Mouse (Mus musculus) neural tube, embryonic 15.5 days (tissue): ENCODE results near the gene Il18. TPM values are rescaled to one million over a fixed set of nuclear protein-coding genes. Genes with fewer than 3 reads are reported as not detected.

ENCODE experiments used
- ATAC-seq: fragments of 200-750 bp; cut with Nextera tagmentation; 2 replicates; pipeline ENCODE4 v1.8.0; 2017; ENCODE audit warnings: mild to moderate bottlenecking, moderate TSS enrichment, moderate library complexity; ENCODE audit not compliant: low FRiP score
- H3K27ac ChIP-seq: fragments of 300-500 bp; sonication (generic); replicated peaks from 2 replicates; pipeline ENCODE4 v1.5.1; 2015; ENCODE audit warnings: mild to moderate bottlenecking, inconsistent platforms
- H3K27me3 ChIP-seq: fragments of 300-500 bp; sonication (generic); replicated peaks from 2 replicates; pipeline ENCODE4 v1.6.1; 2015; ENCODE audit warnings: inconsistent platforms
- H3K36me3 ChIP-seq: fragments of 300-500 bp; sonication (generic); 2 replicates; pipeline ENCODE4 v1.6.1; 2015; ENCODE audit warnings: inconsistent platforms
- H3K4me1 ChIP-seq: fragments of 300-500 bp; sonication (generic); 2 replicates; pipeline ENCODE4 v1.6.1; 2015; ENCODE audit warnings: inconsistent platforms
- H3K4me2 ChIP-seq: fragments of 300-500 bp; sonication (generic); 2 replicates; pipeline ENCODE4 v1.6.1; 2015; ENCODE audit warnings: inconsistent platforms, mild to moderate bottlenecking, moderate library complexity
- H3K4me3 ChIP-seq: fragments of 300-500 bp; sonication (generic); replicated peaks from 2 replicates; pipeline ENCODE4 v1.5.1; 2015; ENCODE audit warnings: mild to moderate bottlenecking, inconsistent platforms
- H3K9ac ChIP-seq: fragments of 300-500 bp; sonication (generic); replicated peaks from 2 replicates; pipeline ENCODE4 v1.6.1; 2015; ENCODE audit warnings: mild to moderate bottlenecking, inconsistent platforms
- H3K9me3 ChIP-seq: fragments of 300-500 bp; sonication (generic); replicated peaks from 2 replicates; pipeline ENCODE4 v1.6.1; 2016; ENCODE audit warnings: inconsistent platforms
- WGBS: fragments of 180-500 bp; shearing (Covaris S2); methylation state at CpG from one replicate; pipeline ENCODE4 v1.1.7; 2015; ENCODE audit warnings: mixed read lengths; 5-methylcytosine and 5-hydroxymethylcytosine counted together
- polyA plus RNA-seq: library from polyadenylated mRNA; unstranded; fragments of >200 nt; fragmentation: Nextera tagmentation; extraction: Ambion mirVana; gene quantifications from 2 replicates; pipeline ENCODE4 v1.2.1, GENCODE M21; 2015

The Il18 gene
- polyA plus RNA-seq, 1 experiment from 2014 or later, result 18.2 TPM

GRCm38 (mm10) chr9:50590856-50591518, 36.4 kb downstream of the Il18 start:
- 79% methylated on average over 10 of the region's 10 CpGs for WGBS

DNA sequence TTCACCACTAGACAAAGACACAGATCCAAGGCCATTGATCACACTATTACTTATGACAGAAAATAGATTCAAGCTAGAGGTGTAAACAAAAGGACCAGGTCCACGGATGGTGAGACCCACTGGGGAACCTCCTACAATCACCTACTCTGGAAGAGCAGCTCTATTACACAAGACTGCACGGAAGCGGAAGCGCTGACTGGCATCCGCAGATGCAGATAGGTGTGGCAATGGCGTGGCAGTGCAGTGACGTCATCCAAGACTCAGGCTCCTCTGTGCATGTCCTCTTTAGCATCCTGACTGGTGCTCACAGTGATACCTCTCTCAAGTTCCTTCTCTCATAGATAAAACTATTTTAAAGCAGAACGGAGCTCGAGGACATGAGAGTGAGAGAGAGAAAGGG, 38.3 kb downstream of the Il18 start:
- WGBS, result 92% methylated on average over 9 of the region's 9 CpGs
- Histone ChIP-seq H3K27me3 (no peaks in the 10 kb centered on the region), H3K27ac (no peak overlapping the region), H3K9ac (no peak overlapping the region), H3K4me3 (no peak overlapping the region), H3K4me2 (no peak overlapping the region), H3K36me3 (peaks cover 34% of the 10 kb centered on the region), H3K4me1 (no peaks in the 10 kb centered on the region), H3K9me3 (no peaks in the 10 kb centered on the region)
- ATAC-seq, result no peak

More at GRCm38 (mm10) chr9:50590856-50591518, 36.4 kb downstream of the Il18 start:
- H3K27ac ChIP-seq, result no peak overlapping the region
- no peak overlapping the region for H3K9ac ChIP-seq
- H3K36me3 ChIP-seq, result peaks cover 15% of the 10 kb centered on the region
- no peak overlapping the region for H3K4me3 ChIP-seq
- H3K27me3 ChIP-seq, result no peaks in the 10 kb centered on the region
- no peak for ATAC-seq
- no peaks in the 10 kb centered on the region for H3K4me1 ChIP-seq
- H3K4me2 ChIP-seq, result no peak overlapping the region
- no peaks in the 10 kb centered on the region for H3K9me3 ChIP-seq

GRCm38 (mm10) chr9:50593544-50593943, 38.9 kb downstream of the Il18 start:
- Histone ChIP-seq H3K9me3 (no peaks in the 10 kb centered on the region), H3K4me2 (no peak overlapping the region), H3K9ac (no peak overlapping the region), H3K36me3 (peaks cover 39% of the 10 kb centered on the region), H3K4me1 (no peaks in the 10 kb centered on the region), H3K27me3 (no peaks in the 10 kb centered on the region), H3K27ac (no peak overlapping the region), H3K4me3 (no peak overlapping the region)
- no peak for ATAC-seq
- 70% methylated on average over 3 of the region's 3 CpGs for WGBS

- H3K36me3 ChIP-seq, result peaks cover 51% of the 10 kb centered on the region
- H3K9ac ChIP-seq, result no peak overlapping the region
- no peaks in the 10 kb centered on the region for H3K27me3 ChIP-seq
- WGBS, result 79% methylated on average over 12 of the region's 12 CpGs
- no peaks in the 10 kb centered on the region for H3K4me1 ChIP-seq
- no peaks in the 10 kb centered on the region for H3K9me3 ChIP-seq
- ATAC-seq, result no peak
- H3K4me2 ChIP-seq, result no peak overlapping the region
- H3K4me3 ChIP-seq, result no peak overlapping the region
- H3K27ac ChIP-seq, result no peak overlapping the region
Measured at GRCm38 (mm10) chr9:50594794-50595417, 40.3 kb downstream of the Il18 start.

- Histone ChIP-seq H3K4me3 (no peak overlapping the region), H3K9ac (no peak overlapping the region), H3K36me3 (peaks cover 59% of the 10 kb centered on the region), H3K9me3 (no peaks in the 10 kb centered on the region), H3K27ac (no peak overlapping the region), H3K4me2 (no peak overlapping the region), H3K4me1 (peaks cover 11% of the 10 kb centered on the region), H3K27me3 (no peaks in the 10 kb centered on the region)
- WGBS, result 95% methylated on average over 8 of the region's 8 CpGs
- no peak for ATAC-seq
Measured at GRCm38 (mm10) chr9:50596973-50597372, 42.3 kb downstream of the Il18 start.

DNA sequence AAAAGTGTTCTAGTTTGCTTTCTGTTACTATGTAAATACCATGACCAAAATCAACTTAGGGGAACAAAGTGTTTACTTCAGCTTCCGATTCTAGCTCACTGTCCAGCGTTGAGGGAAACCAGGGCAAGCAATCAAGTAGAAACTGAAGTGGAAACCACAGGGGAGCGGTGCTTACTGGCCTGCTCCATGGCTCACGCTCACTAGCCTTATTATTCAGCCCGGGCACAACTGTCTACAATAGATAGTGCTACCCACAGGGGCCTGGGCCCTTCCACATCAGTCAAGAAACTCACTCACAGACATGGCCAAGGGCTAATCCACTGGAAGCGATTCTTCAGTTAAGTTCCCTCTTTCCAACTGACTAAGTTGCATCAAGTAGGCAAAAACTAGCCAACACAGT, 46.9 kb downstream of the Il18 start:
- no peak for ATAC-seq
- H3K27ac ChIP-seq, result no peak overlapping the region
- no peak overlapping the region for H3K9ac ChIP-seq
- no peaks in the 10 kb centered on the region for H3K9me3 ChIP-seq
- H3K36me3 ChIP-seq, result peaks cover 49% of the 10 kb centered on the region
- no peaks in the 10 kb centered on the region for H3K27me3 ChIP-seq
- no peak overlapping the region for H3K4me2 ChIP-seq
- H3K4me3 ChIP-seq, result no peak overlapping the region
- 88% methylated on average over 6 of the region's 6 CpGs for WGBS
- H3K4me1 ChIP-seq, result peaks cover 36% of the 10 kb centered on the region

GRCm38 (mm10) chr9:50602055-50602845, 47.6 kb downstream of the Il18 start:
- ATAC-seq, result no peak
- Histone ChIP-seq H3K9me3 (no peaks in the 10 kb centered on the region), H3K9ac (peak overlapping the region; percentile 97; the same call in 1 of the 2 replicates), H3K36me3 (peaks cover 47% of the 10 kb centered on the region), H3K27me3 (no peaks in the 10 kb centered on the region), H3K27ac (no peak overlapping the region), H3K4me2 (peak overlapping the region; percentile 88), H3K4me3 (peak overlapping the region; percentile 94), H3K4me1 (peaks cover 36% of the 10 kb centered on the region)
- WGBS, result 90% methylated on average over 7 of the region's 7 CpGs

- Histone ChIP-seq H3K4me2 (peak within 1 kb of the TSS; percentile 88), H3K9me3 (no peaks in the 10 kb centered on the region), H3K9ac (peak within 1 kb of the TSS; percentile 97), H3K27ac (peak within 1 kb of the TSS; percentile 91), H3K4me3 (peak within 1 kb of the TSS; percentile 94), H3K27me3 (no peaks in the 10 kb centered on the region), H3K36me3 (peaks cover 45% of the 10 kb centered on the region), H3K4me1 (peaks cover 36% of the 10 kb centered on the region)
- ATAC-seq, result peak; percentile 98
- WGBS, result under 1% methylated on average over 48 of the region's 48 CpGs
Measured at GRCm38 (mm10) chr9:50603189-50603997, 48.8 kb downstream of the Il18 start, which contains the start of the genes Sdhd and Timm8b. Sdhd (minus strand) TSS chr9:50603812. Timm8b (plus strand) TSS chr9:50603910.

GRCm38 (mm10) chr9:50603998-50604324, 49.3 kb downstream of the Il18 start:
- Histone ChIP-seq H3K4me2 (peak overlapping the region; percentile 88), H3K9ac (peak overlapping the region; percentile 97), H3K9me3 (no peaks in the 10 kb centered on the region), H3K27ac (peak overlapping the region; percentile 91), H3K27me3 (no peaks in the 10 kb centered on the region), H3K36me3 (peaks cover 44% of the 10 kb centered on the region), H3K4me3 (peak overlapping the region; percentile 94), H3K4me1 (peaks cover 36% of the 10 kb centered on the region)
- WGBS, result under 1% methylated on average over 24 of the region's 24 CpGs
- ATAC-seq, result peak; percentile 88

- Histone ChIP-seq H3K27me3 (no peaks in the 10 kb centered on the region), H3K27ac (peak overlapping the region; percentile 91), H3K9me3 (no peaks in the 10 kb centered on the region), H3K4me2 (peak overlapping the region; percentile 88), H3K4me1 (peaks cover 36% of the 10 kb centered on the region), H3K9ac (peak overlapping the region; percentile 97), H3K4me3 (peak overlapping the region; percentile 94), H3K36me3 (peaks cover 42% of the 10 kb centered on the region)
- ATAC-seq, result no peak
- WGBS, result 3% methylated on average over 6 of the region's 6 CpGs
Measured at GRCm38 (mm10) chr9:50604338-50604737, 49.7 kb downstream of the Il18 start.

- H3K9ac ChIP-seq, result no peak overlapping the region
- no peak overlapping the region for H3K4me3 ChIP-seq
- H3K4me2 ChIP-seq, result no peak overlapping the region
- H3K4me1 ChIP-seq, result peaks cover 23% of the 10 kb centered on the region
- ATAC-seq, result no peak
- H3K27me3 ChIP-seq, result no peaks in the 10 kb centered on the region
- H3K27ac ChIP-seq, result no peak overlapping the region
- peaks cover 68% of the 10 kb centered on the region for H3K36me3 ChIP-seq
- H3K9me3 ChIP-seq, result no peaks in the 10 kb centered on the region
- WGBS, result 92% methylated on average over 4 of the region's 4 CpGs
Measured at GRCm38 (mm10) chr9:50612115-50612514, 57.5 kb downstream of the Il18 start.
